Mouse (Mus musculus): ENCODE data around the gene Cap1. TPM values are rescaled to one million over a fixed set of nuclear protein-coding genes. Genes with fewer than 3 reads are reported as not detected.
A peak's percentile ranks its signal among the peaks of the same experiment; 100 is the strongest.

Cap1 gene
- total RNA-seq (2022) = 100 to 1,000 TPM; 300 to 310 (median 302) TPM

DNA sequence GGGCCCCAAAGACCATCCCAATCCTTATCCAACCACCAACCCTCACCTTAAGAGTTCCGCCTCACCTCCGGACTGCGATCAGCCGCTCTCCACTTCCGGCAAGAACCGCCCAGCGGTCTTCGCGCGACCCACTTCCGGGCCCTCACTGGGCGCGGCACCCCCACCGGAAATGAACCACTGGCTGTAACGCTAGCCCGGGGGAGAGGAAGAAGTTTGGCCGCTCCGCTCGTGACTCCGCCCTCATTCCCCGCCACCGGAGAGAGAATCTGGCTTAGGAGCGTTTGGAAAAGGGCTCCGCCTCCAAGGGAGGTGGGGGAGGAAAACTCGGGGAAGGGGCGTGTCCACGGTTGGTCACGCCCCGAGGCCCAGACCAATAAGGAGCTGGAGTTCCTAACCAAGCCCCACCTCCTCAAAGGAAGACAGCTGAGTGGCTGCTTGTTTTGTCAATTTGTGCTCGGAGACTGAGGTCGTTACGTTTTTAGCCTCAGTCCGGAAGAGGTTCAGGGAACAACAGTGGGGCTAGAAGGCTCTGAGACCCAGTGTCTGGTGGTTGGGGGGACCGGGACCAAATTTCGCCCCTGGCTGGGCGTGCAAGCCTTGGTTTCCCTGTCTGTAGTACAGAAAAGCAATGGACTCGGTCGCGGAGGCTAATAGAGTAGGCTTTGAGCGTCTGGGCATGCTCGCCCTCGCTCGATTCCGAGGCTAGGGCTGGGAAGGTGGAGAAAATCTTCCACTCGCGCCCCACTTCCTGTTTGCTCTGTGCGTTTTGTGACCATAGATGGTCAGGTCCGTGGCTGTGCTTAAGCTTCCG is at the start of gene Cap1:
TSS of gene Cap1 (minus strand) at position 289 of the 811 bp plus-strand sequence.
- peak; percentile 88 to 99 for DNase-seq (ENCODE audit: low spot score in 2 of 2)

DNA sequence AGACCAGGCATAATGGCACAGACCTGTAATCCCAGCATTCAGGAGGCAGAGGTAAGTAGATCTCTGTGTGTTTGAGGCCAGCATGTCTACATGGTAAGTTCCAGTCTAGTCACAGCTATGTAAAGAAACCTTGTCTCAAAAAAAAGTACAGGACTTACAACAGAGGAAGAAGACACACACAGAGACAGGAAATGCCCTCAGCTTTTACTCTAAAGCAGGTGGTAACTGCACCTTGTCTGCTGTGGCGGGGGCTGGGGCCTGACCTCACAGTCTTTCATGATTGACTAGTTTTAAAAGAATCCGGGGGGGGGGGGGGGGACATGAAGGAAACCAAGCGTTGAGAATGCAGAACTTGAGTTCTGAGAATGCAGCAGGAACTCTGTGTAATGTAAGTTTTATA is 48.0 kb upstream of the Cap1 start:
- DNase-seq (ENCODE audit: low spot score in 2 of 2) = no peak

DNA sequence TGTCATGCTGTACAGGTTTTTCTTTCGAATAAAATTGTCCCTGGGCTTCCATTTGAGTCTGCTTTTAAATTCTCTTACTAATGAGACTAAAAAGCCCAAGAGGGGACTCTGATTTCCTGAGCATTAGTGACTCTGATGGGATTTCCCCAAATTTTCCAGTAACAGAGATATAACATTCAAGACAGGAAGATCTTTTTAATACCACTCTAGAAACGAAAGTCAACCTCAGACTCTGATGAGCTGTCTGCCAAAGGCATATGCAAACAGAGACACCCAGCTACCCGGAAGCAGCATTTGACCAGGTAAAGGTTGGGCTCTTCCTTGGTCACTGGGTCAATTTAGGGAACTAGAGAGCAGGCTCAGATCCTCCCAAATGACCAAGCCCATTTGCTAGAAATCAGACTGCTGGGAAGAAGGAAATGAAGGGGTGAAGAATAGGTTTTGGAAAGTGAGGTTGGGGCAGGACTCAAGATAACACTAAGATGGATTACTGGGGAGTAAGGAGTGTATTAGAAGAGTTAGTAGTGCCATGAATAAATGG is 47.3 kb upstream of the Cap1 start:
- no peak for DNase-seq (ENCODE audit: low spot score in 2 of 2)

DNA sequence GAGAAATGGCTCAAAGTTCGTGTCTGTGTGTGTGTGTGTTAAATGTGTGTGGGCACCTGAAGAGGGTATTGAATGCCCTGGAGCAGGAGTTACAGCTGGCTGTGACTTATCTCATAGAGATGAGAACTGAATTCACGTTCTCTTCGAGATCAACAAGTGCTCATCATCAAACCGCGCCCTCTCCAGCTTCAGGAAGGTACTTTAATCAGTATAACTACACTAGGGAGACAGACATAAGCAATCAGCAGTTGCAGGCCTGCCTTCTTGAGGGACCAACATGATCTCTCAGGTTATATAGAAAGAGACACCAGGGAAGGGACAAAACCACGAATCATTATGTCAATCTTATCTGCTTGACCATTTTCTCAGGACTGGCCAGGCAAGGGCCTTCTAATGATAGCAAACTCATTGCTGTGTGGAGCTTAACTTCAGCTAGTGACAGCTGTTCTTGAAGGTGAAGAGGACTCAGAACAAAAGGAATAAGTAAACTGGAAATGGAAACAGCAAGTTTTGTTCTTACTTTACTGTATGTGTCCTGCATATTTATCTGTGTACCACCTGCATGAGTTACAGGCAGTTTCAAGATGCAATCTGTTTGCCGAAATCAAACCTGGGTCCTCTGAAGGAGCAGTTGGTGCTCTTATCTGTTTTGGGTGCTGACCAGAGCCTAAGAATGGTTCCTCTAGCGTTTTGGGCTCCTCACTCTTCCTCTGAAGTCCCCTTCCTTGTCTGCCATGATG is 46.6 kb upstream of the Cap1 start:
- DNase-seq (ENCODE audit: low spot score in 2 of 2) = no peak

DNA sequence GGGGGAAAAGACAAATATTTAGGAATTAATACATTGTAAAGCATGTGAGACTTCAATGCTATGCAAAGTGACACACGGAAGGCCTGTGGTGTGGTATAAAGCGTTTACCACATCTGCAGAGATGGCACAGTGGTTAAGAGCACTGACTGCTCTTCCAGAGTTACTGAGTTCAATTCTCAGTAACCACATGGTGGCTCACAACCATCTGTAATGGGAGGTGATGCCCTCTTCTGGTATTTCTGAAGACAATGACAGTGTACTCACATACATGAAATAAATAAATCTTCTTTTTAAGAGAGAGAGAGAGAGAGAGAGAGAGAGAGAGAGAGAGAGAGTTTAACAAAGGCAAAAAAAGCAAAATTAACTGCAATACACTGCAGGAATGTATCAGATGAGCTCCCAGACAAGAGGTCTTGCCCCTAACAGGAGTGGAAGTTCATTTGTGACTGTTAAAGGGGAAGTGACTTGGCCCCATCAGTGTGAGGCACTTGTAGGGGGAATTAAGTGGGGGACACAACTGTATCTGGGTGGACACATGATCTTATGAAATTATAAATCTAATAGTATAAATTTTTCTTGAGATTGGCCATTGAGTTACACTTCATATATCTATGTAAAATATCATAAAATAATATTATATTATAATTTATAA is 45.2 kb upstream of the Cap1 start:
- DNase-seq (ENCODE audit: low spot score in 2 of 2) = no peak

DNA sequence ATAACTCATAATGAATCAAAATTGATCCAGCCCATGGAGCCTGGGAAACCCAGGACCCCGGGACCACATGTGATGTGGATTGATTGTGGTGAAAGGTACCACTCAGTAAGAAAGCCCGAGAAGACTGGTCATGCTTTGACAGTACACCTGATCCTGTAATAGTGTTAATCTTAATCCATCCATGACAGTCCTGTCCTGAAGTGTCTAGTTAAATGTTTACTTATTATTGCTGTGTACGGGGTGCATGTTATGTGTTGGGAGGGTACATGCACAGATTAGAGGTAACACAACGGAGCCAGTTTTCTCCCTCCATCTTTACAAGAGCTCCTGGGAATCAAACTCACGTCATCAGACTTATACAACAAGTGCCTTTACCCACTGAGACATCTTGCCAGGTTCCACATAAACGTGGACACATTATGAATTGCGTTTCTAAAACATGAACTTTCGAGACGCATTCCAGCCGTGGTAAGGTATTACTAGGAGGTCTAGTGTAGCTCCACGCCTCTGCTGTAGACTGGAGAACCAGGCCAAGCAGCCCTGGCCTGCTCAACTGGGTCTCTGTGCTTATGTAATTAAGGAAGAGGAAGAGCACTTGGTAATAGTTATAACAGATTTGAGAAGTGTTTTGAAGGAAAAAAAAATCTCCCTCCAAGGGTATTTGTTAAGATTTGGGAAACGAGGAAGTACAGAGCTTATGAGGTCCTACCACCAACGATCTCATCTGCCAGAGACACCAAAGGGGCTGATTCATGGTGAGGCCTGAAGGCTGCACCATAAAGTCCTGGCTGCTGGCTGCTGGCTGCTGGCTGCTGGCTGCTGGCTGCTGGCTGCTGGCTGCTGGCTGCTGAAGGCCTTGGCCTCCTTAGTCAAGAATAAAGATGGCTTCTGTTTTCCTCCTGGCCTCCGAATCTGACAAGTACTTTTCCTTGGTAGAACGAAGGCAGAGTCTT is 37.8 kb upstream of the Cap1 start:
- no peak for DNase-seq (ENCODE audit: low spot score in 2 of 2)

DNA sequence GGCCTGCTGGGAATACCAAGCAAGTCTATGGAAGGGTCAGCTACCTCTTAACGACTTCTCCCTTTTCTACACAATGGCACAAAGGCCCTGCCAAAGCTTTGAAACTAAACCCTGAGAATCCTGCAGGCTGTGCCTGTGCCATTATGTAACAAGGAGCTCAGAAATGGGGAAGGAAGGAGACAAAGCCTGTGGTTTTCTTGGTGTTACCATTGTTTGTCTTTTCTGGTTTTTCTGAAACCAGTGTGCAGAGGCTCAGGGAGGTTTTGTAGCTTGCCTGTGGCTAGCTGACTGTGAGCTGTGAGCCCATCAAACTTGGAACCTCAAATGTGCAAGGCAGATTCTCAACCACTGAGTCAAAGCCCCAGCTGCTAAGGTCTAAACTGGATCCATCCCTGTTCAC is 37.0 kb upstream of the Cap1 start:
- no peak for DNase-seq (ENCODE audit: low spot score in 2 of 2)

DNA sequence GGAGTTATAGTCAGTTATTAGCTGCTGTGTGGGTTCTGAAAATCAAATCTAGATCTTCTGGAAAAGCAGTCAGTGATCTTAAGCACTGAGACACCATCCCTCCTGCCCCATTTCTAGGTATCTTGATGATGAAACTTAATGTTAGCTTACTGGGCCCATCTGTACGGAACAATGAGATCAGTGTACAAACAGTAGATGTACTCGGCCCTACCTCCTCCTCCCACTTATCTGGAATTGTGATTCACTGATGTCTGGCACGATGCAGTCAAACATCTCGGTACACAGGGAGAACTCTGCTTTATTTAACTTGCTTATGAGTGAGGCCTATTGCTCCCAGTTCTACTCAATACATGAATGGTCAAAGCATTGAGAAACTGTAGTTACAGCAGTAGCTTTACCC is 30.1 kb upstream of the Cap1 start:
- no peak for DNase-seq (ENCODE audit: low spot score in 2 of 2)

DNA sequence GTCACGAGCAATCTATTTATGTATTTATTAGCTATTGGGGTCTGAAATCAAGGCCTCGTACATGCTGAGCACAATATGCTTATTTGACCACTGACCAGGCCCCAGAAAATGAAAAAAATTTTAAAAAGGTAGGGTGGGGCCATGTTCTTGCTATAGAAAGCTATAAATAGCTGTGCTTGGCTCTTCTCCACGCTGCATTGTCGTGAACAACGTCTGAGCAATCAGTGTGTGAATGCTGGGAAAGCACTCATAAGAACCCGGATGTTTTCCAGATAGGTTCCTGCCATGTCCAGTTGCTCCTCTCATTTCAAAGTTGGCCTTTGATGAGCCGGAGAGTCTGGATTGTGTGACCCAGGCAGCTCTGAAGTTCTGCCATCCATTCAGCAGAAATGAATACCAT is 28.3 kb upstream of the Cap1 start:
- DNase-seq (ENCODE audit: low spot score in 2 of 2) = no peak

DNA sequence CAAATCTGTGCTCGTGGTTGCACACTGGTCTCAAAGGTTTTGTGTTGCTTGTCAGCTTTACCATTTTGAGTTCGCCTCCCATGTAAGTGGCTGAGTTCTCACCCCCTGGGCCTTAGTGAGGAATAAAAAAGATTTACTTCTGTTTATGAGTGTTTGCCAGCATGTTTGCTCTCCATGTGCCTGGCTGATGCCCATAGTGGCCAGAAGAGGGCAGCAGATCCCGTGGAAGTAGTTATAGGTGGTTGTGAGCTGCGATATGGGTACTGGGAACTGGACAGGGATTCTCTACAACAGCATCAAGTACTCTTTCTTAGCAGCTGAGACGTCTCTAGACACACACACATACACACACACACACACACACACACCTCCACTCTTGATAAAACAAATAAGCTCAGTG is 26.8 kb upstream of the Cap1 start:
- no peak for DNase-seq (ENCODE audit: low spot score in 2 of 2)

DNA sequence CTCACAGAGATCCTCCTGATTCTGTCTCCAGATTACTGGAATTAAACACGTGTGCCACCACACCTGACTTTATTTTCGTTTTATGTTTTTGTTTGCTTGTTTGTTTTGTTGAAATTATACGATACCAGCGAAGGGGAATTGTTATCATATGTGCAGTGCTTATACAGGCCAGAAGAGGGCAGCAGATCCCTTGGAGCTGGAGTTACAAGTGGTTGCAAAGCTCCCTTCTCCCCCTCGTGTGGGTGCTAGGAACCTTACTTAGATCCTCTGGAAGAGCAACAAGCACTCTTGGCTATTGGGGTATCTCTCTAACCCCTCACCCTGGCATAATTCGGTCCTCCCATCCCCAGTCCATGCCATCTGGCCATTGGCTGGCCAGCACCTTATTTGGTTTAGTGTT is 24.7 kb upstream of the Cap1 start:
- no peak for DNase-seq (ENCODE audit: low spot score in 2 of 2)

DNA sequence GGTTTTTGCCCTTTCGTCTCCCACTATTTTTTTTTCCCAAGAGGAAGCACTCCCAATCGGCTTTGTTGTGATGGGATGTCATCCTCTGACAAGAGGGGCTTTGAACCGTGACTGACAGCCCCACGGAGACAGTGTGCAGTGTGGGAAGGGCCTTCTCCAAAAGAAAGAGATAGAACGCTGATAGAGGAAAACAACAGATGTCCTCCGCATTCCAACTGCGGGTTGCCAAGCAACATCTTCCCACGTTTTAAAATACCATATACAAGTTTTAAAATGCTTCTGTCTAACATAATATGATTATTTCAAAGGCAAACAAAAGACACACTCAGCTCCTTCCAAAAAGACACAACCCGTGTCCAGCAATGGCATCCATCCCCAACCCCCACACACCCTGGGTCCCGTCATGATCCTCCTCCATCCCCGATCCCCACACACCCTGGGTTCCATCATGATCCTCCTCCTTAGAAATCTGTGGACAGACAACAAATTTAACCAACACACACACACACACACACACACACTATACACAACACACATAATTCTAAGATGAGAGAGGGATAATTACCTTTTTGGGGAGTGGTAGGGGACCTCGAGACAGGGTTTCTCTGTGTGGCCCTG is 23.8 kb upstream of the Cap1 start:
- peak; percentile 28 to 54 for DNase-seq (ENCODE audit: low spot score in 2 of 2)

DNA sequence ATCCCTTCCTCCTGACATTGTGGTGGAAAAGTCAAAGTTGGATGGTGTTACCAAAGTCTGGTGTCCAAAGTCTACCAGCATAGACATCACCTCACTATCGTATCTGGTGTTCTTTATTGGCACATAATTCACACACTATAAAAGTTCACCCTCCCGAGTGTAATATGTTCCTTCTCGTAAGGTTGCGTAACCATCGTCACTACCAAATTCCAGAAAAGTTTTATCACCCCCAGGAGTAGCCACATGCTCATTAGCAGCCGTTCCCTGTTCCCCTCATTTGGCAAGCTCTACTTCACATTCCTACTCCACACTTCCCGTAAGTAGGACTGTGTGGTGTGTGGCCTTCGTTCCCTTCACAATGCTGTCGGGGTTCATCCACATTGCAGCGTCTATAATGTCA is 19.5 kb upstream of the Cap1 start:
- DNase-seq (ENCODE audit: low spot score in 2 of 2) = no peak

DNA sequence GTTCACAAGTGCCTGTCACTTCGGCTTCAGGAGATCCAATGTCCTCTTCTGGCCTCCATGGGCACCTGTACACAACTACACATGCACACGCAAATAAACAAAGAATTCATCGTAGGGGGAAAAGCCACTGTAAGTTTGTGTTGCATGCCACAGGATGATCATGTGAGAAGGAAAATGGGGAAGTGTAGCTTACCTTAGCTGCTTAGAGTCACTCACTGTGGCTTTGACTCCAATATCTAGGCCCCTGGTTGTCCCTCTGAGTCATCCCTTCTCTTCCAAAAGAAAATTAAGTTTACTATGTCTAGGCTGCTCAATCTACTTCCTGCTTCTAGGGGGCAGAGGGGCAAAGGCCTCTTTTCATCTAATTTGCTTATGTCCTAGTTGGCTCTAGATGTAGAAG is 17.9 kb upstream of the Cap1 start:
- no peak for DNase-seq (ENCODE audit: low spot score in 2 of 2)

DNA sequence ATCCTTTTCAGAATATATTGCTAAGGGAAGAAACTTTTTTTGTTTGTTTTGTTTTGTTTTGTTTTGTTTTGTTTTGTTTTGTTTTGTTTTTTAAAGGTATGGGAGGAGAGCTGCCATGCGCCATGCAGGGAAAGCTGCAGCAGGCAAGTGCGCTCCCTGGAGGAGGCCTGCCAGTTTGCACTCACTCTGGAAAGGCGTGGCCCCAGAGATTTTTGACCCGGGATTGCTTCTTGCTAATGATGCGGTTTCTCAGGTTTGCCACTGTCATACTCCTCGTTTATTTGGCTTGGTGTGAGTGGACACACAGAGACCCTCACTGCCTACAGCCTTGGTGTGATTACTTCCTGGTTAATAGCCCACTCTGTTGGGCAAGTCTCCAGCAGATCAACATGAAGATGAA is 16.3 kb upstream of the Cap1 start:
- no peak for DNase-seq (ENCODE audit: low spot score in 2 of 2)

DNA sequence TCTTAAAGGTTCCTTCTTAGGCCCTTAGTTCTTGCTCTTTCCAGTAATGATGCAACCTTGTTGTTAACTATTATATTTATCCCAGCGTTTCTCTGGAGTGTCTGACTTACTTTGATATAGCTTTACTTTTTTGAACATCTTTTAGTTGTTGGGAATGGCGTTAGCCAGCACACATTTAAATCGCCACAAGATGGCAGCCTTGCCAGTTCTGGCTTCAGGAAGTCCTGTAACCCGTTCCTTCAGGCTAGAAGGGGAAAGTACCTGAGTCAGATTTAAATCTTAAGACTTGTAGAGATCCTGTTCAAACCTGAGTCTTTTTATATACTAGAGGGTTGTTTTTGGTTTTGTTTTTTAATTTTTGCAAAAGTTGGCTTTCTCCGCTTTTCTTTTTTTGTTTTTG is 12.5 kb upstream of the Cap1 start:
- peak in 1 of 2 experiments; percentile 46 for DNase-seq (ENCODE audit: low spot score in 2 of 2)

DNA sequence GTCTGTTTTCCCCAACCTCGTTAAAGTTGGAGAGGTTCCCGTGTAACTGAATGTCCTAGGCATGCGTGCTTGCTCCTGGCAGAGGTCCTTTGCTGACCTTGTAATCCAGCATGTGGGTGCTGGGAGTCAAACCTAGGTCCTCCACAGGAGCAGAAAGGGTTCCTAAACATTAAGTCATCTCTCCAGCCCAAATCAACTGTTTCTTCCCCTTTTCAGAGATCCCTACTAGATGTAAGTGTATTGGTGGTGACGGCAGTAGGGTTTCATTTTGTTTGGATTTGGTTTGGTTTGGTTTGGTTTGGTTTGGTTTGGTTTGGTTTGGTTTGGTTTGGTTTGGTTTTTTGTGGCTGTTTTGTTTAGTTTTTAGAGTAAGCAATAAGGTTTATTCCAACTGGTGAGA is 11.9 kb upstream of the Cap1 start:
- DNase-seq (ENCODE audit: low spot score in 2 of 2) = no peak

DNA sequence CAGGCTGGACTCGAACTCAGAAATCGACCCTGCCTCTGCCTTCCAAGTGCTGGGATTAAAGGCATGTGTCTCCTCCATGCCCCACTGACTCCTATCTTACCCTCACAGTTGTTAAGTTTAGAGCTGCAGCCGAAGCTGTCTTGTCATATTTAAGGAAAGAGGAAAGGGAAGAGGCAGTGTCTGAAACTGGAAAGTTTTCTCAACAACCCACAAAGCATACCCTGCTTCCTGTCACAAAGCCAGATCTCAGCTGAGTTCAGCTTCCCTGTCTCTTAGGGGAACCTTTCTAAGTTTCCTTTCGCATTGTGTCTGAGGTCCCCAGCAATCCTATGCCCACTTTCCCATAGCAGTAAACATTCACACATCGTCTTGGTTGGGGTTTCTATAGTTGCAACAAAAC is 6.3 kb upstream of the Cap1 start:
- DNase-seq (ENCODE audit: low spot score in 2 of 2) = no peak

DNA sequence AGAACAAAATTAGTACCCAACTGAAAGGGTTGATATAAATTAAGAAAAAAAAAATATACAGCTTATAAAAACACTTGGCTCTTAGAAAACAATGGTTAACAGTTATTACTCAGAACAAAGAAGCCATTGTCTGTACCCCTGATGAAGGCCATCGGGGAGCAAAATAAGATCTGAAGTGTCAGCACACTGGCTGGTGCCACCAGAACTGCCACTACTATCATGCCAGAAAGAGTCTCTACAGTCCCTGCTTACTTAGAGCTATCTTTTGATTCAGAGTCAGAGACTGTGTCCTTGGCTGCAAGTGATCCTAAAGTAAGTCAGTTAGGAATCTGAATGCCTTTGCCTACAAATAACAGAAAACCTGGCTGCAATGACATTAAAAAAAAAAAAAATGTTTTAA is 5.7 kb upstream of the Cap1 start:
- no peak for DNase-seq (ENCODE audit: low spot score in 2 of 2)

DNA sequence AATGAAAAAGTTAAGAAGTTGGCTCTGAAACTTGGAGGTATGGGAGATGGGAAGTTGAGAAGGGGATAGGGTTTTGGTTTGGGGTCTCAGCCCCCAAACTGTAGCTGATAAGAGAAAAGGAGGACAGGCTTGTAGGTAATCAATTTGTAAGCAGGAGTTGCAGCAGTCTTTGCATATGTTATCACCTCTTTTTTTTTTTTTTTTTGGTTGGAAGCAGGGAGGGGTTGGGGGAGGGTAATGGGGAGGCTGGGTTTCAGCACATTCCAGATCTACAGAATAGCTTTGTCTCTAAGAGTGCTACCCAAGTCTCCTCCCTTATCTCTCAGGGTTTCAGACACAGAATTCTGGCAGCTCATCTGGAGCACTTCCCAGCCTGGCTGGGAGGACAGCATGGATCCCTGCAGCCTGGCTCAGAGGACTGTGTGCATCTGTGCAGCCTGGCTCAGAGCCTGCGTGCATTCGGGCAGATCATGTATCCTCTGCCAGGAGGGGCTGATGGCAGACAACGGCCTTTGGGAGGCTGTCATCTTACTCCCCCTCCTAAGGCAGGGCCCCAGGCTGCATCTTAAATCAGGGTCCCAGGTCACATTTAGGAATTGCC is 5.1 kb upstream of the Cap1 start:
- DNase-seq (ENCODE audit: low spot score in 2 of 2) = peak; percentile 60 to 87
